Mouse (Mus musculus): ENCODE measurements around the gene Mroh2a.
"Not testable (repeated sequence)": the region's sequence is repeated elsewhere in the genome, so short reads cannot be mapped to it uniquely, and the experiment has no call there.

The Mroh2a gene

GRCm38 (mm10) chr1:88218591-88218990 lies 8.2 kb upstream of the Mroh2a start:
- DNase-seq (ENCODE audit: low read depth): no peak

- no peak for DNase-seq (ENCODE audit: low read depth)
These were observed 7.7 kb upstream of the Mroh2a start for GRCm38 (mm10) chr1:88219054-88219453.

- DNase-seq (ENCODE audit: low read depth): no peak
These were observed 6.5 kb upstream of the Mroh2a start for GRCm38 (mm10) chr1:88220336-88220735.

GRCm38 (mm10) chr1:88222216-88222615 lies 4.6 kb upstream of the Mroh2a start:
- no peak for DNase-seq (ENCODE audit: low read depth)

GRCm38 (mm10) chr1:88223011-88223515 lies 3.7 kb upstream of the Mroh2a start:
- DNase-seq (ENCODE audit: low read depth): not testable (repeated sequence)

GRCm38 (mm10) chr1:88223591-88223990 lies 3.2 kb upstream of the Mroh2a start:
- DNase-seq (ENCODE audit: low read depth): no peak

- DNase-seq (ENCODE audit: low read depth): no peak
These were observed 2.6 kb upstream of the Mroh2a start for GRCm38 (mm10) chr1:88224029-88224776.

GRCm38 (mm10) chr1:88225301-88225700 lies 1.5 kb upstream of the Mroh2a start:
- not testable (repeated sequence) for DNase-seq (ENCODE audit: low read depth)

GRCm38 (mm10) chr1:88225741-88226140 lies 1.0 kb upstream of the Mroh2a start:
- DNase-seq (ENCODE audit: low read depth): no peak

GRCm38 (mm10) chr1:88227482-88227881 lies 696 bp downstream of the Mroh2a start:
- no peak for DNase-seq (ENCODE audit: low read depth)

- no peak for DNase-seq (ENCODE audit: low read depth)
These were observed 1.3 kb downstream of the Mroh2a start for GRCm38 (mm10) chr1:88228121-88228520.

GRCm38 (mm10) chr1:88229566-88229965 lies 2.8 kb downstream of the Mroh2a start:
- no peak for DNase-seq (ENCODE audit: low read depth)

GRCm38 (mm10) chr1:88229986-88230385 lies 3.2 kb downstream of the Mroh2a start:
- no peak for DNase-seq (ENCODE audit: low read depth)

GRCm38 (mm10) chr1:88230421-88230820 lies 3.6 kb downstream of the Mroh2a start:
- DNase-seq (ENCODE audit: low read depth): no peak

GRCm38 (mm10) chr1:88230981-88231802 lies 4.4 kb downstream of the Mroh2a start:
- DNase-seq (ENCODE audit: low read depth): no peak

GRCm38 (mm10) chr1:88231803-88232499 lies 5.2 kb downstream of the Mroh2a start:
- no peak for DNase-seq (ENCODE audit: low read depth)

GRCm38 (mm10) chr1:88232664-88233380 lies 6.0 kb downstream of the Mroh2a start:
- DNase-seq (ENCODE audit: low read depth): no peak

GRCm38 (mm10) chr1:88233421-88234247 lies 6.8 kb downstream of the Mroh2a start:
- DNase-seq (ENCODE audit: low read depth): no peak

GRCm38 (mm10) chr1:88234248-88234610 lies 7.4 kb downstream of the Mroh2a start:
- DNase-seq (ENCODE audit: low read depth): no peak

- no peak for DNase-seq (ENCODE audit: low read depth)
These were observed 7.9 kb downstream of the Mroh2a start for GRCm38 (mm10) chr1:88234646-88235045.
